Mouse (Mus musculus): Measurements from ENCODE around the gene Ttc3.

- TF ChIP-seq CTCF (IDR thresholded peaks at IDR 0.05; ENCODE audit: low read depth), result no peak
- no peak for TF ChIP-seq EP300 (IDR thresholded peaks at IDR 0.05; ENCODE audit: low read depth)
Observed at GRCm38 (mm10) chr16:94326008-94326407, 44.4 kb upstream of the Ttc3 start.
